Mouse (Mus musculus): ENCODE measurements at regions not wholly inside any gene's neighbourhood (a gene's known extent, or its start where the extent isn't known, plus 50 kb on each side); places are given as distances from the start of the nearest gene placed in this dataset.

DNA sequence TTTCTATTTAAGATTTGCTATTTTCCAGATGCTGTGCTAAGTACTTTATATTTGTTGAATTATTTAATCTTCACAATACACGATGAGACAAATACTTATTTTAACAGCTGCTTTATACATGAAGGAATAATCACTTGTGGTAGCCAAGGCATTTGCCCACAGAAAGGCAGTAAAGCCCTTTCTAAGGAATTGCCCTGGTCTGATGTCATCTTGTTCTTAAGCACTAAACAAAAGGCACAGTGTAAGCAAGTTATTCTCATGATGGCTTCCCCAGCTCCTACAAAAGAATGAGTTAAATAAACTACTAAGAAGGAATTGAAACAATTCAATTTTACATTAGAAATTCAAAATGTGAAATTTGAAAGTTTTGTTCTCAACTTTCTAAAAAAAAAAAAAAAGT lies 358.8 kb downstream of the Cenpc1 start:
- DNase-seq (ENCODE audit: low spot score in 2 of 2), result no peak

GRCm38 (mm10) chr5:85706084-85706483 lies 359.3 kb downstream of the Cenpc1 start:
- no peak for DNase-seq (ENCODE audit: low spot score in 2 of 2)

- no peak for DNase-seq (ENCODE audit: low spot score in 2 of 2)
Observed at GRCm38 (mm10) chr5:85677872-85678271, 387.5 kb downstream of the Cenpc1 start.

- no peak for DNase-seq (ENCODE audit: low spot score in 2 of 2)
Observed at GRCm38 (mm10) chr5:85671121-85671520, 394.3 kb downstream of the Cenpc1 start.

DNA sequence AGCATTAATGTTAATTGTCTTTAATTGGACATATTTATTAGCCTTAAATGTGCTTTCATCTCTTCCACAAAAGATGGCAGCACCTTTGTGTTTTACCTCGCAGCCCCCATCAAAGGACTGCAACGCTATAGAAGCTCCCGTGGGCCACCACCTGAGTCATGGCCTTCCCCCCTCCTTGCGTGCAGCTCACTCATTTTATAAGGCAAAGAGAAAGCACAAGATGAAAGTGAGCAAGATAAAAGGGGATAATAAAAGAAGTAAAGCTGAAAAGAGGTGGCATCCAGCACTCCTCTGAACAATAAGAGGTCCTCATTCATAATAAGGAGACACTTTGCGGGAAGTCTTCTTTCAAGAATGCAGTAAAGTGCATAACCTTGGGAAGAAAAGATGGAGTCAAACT lies 403.9 kb downstream of the Cenpc1 start:
- DNase-seq (ENCODE audit: low spot score in 2 of 2), result no peak

GRCm38 (mm10) chr5:85621078-85621477 lies 444.3 kb downstream of the Cenpc1 start:
- no peak for DNase-seq (ENCODE audit: low spot score in 2 of 2)

DNA sequence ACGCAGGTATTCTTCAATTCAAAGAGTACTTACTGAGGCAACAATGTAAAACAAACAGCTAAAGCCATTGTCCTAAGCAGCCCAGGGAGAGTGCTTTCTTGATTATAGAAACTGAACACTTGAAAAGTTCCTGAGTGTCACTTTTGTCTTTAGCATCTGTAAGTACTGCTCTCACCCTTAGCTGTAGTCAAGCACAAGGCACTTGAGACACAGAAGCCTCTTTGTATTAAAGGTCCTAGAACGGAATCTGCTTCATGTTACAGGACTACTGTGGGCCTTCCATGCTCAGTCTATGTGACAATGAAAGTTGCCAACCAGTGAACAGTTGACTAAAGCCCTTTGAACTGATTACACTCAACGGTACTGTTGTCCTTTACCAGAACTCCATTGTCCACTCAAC lies 450.6 kb downstream of the Cenpc1 start:
- DNase-seq (ENCODE audit: low spot score in 2 of 2), result no peak

DNA sequence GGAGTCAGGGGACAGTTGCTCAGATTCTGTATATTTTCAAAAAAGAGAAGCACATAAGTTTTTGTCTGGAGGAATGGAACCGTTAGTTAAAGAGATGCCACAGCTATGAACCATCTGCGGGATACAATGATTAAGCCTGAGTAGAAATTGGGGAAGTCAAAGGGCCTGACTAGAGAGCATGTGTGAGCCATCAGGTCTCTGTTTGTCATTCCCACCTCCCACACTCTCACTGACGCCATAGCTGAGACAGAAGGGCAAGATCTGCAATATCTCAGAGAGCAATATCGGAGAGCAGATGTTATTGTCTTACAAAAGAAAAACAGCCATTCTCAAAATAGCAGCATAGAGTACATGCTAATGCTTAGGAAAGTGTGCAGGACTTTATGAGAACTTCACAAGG lies 452.8 kb downstream of the Cenpc1 start:
- DNase-seq (ENCODE audit: low spot score in 2 of 2), result no peak

GRCm38 (mm10) chr5:85609104-85609503 lies 456.3 kb downstream of the Cenpc1 start:
- no peak for DNase-seq (ENCODE audit: low spot score in 2 of 2)

- DNase-seq (ENCODE audit: low spot score in 2 of 2), result no peak
Observed at GRCm38 (mm10) chr5:85598164-85598563, 467.2 kb downstream of the Cenpc1 start.

DNA sequence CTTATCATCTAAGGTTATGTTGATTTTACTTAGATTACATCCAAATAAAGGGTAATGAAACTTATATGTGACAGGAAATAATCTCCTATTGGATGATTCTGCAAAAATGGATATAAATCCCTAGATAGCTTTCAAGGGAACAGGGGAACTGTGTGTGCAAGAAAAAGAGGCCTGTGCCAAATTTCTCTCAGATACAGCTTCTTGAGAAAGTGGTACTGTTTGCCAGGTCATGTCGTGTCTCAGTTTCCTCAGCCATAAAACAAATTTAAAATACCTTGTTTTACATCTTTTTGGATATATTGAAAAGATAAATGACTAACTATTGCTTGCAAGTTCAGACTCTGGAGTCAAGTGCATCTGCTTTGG lies 470.3 kb downstream of the Cenpc1 start:
- no peak for DNase-seq (ENCODE audit: low spot score in 2 of 2)

DNA sequence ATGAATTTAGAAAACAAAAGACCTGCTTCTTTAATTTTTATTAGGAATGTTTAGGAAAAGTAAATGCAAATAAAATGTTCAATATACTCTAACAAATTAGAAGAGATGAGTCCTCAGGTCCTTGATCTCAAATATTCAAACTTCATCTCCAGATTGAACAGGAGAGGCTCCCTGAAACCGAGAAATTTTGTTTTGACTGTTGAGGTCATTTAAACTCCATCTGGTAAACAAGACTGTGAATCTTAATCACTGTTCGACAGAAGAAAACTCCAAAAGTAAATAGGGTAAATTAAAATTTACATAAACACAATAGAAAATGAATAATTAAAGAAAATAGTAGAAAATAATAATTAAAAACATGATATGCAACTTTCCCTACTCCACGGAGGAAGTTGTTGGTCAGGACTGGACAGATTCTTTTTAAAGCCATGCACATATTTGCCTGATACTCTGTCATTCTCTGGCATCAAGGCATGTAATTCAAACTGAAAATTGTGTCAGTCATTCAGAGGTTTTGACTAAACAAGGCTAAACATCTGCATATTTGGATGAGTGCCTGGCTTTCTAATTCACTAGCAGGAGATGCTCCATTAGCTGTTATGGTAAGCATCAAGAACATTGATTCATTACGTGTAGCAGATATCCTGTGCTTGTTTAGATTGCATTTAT lies 470.8 kb downstream of the Cenpc1 start:
- no peak for DNase-seq (ENCODE audit: low spot score in 2 of 2)

GRCm38 (mm10) chr5:85592236-85592635 lies 473.1 kb downstream of the Cenpc1 start:
- no peak for DNase-seq (ENCODE audit: low spot score in 2 of 2)

DNA sequence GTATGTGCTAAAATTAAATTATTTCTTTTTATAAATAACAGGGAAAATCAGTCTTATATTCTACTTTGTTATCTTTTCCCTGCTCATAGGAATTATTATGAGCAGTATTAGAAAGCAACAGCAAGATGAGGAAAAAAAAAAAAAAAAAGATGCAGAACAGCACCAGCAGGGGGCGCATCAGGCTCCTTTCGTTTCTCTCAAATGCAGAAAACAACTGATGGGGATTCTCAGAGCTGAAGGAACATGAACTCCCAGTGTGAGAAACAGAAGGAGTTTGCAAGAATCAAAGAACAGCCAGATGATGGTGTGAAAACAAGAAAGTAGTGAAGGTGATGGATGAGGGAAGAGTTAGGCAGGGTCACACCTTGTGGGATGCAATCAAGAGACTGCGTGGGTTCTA lies 478.7 kb downstream of the Cenpc1 start:
- DNase-seq (ENCODE audit: low spot score in 2 of 2), result no peak

GRCm38 (mm10) chr5:85572531-85572930 lies 492.9 kb downstream of the Cenpc1 start:
- DNase-seq (ENCODE audit: low spot score in 2 of 2), result no peak

- DNase-seq (ENCODE audit: low spot score in 2 of 2), result no peak
Observed at GRCm38 (mm10) chr5:85571967-85572366, 493.4 kb downstream of the Cenpc1 start.

DNA sequence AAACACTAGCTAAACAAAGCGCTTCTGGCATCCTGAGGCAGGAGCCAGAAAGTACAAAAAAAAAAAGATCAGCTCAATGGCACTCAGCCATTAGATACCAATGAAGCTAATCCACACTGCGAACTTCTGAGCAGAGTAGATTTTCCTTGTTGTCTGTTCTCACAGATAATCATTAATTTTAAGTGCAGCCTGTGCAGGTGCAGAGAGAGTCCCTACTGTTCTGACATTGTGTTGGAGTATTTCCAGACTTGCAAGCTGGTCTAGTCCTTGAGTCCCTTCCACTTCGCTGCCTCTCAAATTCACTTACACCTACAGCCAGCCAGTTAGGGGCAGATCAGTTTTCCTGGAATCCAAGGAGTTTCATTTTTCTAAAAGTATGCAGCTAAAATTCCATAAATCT lies 494.0 kb downstream of the Cenpc1 start:
- no peak for DNase-seq (ENCODE audit: low spot score in 2 of 2)

DNA sequence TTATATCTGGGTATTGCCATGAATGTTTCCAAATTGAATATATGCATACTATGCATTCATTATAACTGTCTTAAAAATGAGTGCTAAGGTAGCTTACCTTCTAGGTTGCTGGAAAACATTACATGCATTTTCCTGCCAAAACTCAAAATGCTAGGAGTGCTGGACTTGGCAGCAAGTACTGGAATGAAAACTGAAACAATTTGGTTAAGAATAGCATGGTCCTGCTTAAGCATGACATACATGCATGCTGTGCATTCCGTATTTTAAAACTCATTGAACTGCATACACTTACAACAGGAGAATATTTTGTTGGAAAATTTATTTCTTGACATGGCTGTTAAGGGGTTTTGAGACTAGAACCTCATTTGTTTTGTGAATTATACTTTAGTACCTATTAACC lies 529.1 kb downstream of the Cenpc1 start:
- DNase-seq (ENCODE audit: low spot score in 2 of 2), result no peak

DNA sequence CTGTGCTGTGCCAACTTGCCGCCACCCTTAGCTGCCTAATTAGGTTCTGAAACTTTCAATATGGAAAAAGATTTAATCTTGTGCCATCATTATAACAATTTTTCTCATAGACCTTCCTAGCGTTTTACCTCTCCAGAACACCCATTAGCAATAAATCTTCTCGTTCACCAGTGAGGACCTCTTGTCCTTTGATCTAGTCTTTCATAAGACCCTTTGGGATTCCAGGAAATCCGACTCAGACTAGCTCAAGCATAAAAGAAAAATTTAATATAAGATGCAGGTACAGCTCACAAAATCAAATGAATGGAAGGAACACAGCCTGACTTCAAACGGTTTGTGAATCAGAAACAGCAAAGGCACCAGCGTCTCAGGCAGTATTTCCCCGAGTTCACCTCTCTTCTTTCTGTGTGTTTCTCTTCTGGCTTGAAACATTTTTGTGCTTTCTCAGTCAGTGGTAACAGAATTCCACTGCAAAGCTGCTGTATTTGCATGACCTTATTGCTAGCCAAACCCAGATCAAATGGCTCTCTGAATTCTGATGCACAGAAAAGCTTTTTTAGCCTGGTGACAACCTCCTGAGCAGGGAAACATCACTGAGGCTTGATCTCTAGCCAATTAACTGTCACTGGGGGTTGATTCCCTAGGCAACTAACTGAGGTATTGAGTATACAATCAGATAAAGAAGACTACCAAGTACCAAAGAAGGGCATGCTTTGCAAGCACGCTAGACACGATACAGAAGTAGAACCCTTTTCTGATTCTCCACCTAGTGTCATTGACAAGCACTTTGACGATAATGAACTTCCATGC lies 539.8 kb downstream of the Cenpc1 start:
- no peak for DNase-seq (ENCODE audit: low spot score in 2 of 2)

DNA sequence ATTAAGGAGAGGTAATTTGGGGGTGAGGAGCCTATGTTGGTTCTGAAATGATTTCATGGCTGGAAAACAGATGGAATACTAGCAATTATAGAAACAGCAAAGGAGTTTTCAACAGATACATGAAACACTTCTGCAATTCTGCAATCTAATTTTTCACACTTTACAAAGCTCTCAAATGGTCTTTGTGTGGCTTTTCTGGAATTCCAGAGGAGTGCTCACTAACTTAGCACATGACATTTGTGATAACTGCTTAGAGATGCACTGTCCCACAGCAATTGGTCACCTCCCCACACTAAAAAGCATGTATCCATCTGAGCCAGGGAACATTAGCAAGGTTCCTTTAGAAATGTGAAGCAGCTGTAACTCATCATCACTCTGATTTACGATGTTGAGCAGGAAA lies 560.1 kb downstream of the Cenpc1 start:
- DNase-seq (ENCODE audit: low spot score in 2 of 2), result no peak

DNA sequence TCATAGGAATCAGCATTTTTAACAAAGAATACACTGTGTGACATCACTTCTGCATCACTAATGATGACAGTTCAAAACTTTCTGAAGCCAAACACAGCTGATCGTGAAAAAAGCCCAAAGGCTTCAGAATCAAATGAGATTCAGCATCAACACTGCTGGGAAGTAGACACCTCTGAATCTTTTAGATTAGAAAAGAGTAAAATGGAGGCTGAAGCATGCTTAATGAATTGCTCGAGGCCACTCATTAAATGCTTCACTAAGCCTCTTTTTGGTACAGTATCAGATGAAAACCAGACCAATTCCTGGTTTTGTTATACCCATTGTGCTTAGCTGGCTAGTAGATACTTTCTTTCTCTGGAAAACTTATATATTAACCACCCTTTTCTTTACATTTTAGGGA lies 568.1 kb downstream of the Cenpc1 start:
- DNase-seq (ENCODE audit: low spot score in 2 of 2), result no peak

GRCm38 (mm10) chr5:85485733-85486322 lies 579.6 kb downstream of the Cenpc1 start:
- DNase-seq (ENCODE audit: low spot score in 2 of 2), result no peak

- DNase-seq (ENCODE audit: low spot score in 2 of 2), result no peak
Observed at GRCm38 (mm10) chr5:85485157-85485556, 580.2 kb downstream of the Cenpc1 start.

Measured in heart, adult 9 months (tissue).